Mouse (Mus musculus) spleen, adult 2 months (tissue): ENCODE results near the gene Gm19402.

Source experiments
- CTCF ChIP-seq: fragments of 200-500 bp; IDR thresholded peaks from 2 replicates; pipeline ENCODE4 v1.5.1; 2011; ENCODE audit warnings: mild to moderate bottlenecking, inconsistent platforms; ENCODE audit not compliant: insufficient read depth, insufficient read length, insufficient replicate concordance; ENCODE audit errors: extremely low read depth
- POLR2A ChIP-seq: fragments of 200-500 bp; IDR thresholded peaks from 2 replicates; pipeline ENCODE4 v1.6.1; 2011; ENCODE audit warnings: low read depth, low read length, inconsistent platforms

DNA sequence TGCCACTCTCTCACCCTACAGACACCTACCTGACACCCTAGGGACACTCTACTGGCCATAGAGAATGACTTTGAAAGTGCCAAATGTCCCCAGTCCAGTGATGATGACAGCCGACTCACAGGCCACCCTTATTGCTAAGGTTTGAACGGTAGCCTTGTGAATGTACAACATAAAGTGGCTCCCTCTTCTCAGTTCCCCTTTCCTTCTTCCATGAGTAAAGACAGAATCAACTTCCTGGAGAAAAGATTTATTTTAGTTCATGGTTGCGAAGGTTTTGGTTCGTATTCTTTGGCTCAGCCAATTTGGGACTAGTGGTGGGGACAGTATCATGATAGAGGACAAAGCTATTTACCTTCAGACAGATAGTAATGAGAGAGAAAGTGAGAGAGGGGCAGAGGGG is 48.4 kb upstream of the Gm19402 start:
- TF ChIP-seq CTCF, result no peak
- TF ChIP-seq POLR2A, result no peak
